Mouse (Mus musculus) central nervous system, embryonic 14 days (tissue): ENCODE data around the gene Slc22a12. TPM values are rescaled to one million over a fixed set of nuclear protein-coding genes. Genes with fewer than 3 reads are reported as not detected.

ENCODE experiments used
- polyA plus RNA-seq: library from polyadenylated mRNA; depleted of rRNA; stranded (reverse); fragments of >200 nt; gene quantifications from 2 replicates; pipeline ENCODE4 v1.2.3, GENCODE M21; 2012; rRNA removed

Slc22a12 gene
- polyA plus RNA-seq: not detected in 2 replicates

DNA sequence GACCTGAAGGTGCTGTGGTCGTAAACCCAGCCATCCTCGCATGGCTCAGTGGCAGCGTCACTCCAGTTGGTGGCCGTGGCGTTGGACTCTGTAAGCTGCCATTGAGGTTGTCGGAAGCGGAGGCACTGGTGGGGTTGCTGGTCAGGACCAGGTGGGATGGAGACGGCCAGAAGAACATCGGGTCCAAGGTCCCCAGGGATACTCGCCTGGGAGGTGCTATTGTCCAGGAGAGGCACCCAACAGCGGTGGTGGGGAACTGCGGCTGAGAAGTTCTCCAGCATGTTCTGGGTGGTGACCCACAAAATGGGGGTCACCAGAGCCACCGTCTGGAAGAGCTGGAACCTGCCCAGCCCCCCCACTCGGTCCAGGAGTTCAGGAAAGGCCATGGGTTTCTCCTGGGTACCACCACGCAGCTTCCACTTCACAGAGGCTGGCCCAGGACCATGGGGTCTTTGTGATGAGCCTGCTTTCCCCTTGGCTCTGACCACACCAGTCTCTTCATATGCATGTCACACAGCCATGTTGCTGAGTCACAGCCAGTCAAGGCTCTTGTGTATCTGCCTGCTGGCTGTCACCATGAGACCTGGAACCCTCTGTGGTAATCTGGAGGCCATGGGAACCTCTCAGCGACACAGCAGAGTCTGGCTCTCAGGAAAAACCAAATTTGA lies at the start of gene Slc22a12:
TSS of gene Slc22a12 (minus strand) at position 666 of the 668 bp plus-strand sequence.

Other genes starting within 250 kb of the Slc22a12 start
- gene Cdc42bpg, start 236.6 kb downstream of the Slc22a12 start, polyA plus RNA-seq: 5.2 and 8.1 TPM in 2 replicates
- gene Men1, start 208.1 kb downstream of the Slc22a12 start, polyA plus RNA-seq: 105 and 109 TPM in 2 replicates
- 111 and 113 TPM in 2 replicates for gene Map4k2, start 201.9 kb downstream of the Slc22a12 start, polyA plus RNA-seq
- 197 and 220 TPM in 2 replicates for gene Sf1, start 179.3 kb downstream of the Slc22a12 start, polyA plus RNA-seq
- 2.2 and 7.0 TPM in 2 replicates for gene Pygm, start 158.6 kb downstream of the Slc22a12 start, polyA plus RNA-seq
- gene Rasgrp2, start 143.7 kb downstream of the Slc22a12 start, polyA plus RNA-seq: 41.8 and 47.5 TPM in 2 replicates
- 166 and 177 TPM in 2 replicates for gene Nrxn2, start 124.3 kb downstream of the Slc22a12 start, polyA plus RNA-seq